Mouse (Mus musculus) embryonic facial prominence, embryonic 10.5 days (tissue): Measurements from ENCODE around the gene Rnf167. TPM values are rescaled to one million over a fixed set of nuclear protein-coding genes. Genes with fewer than 3 reads are reported as not detected.

Source experiments
- DNase-seq: peaks from one replicate; pipeline ENCODE4 v3.0.0-alpha.2; 2017; ENCODE audit warnings: low spot score
- H3K27ac ChIP-seq: fragments of 300-500 bp; sonication (generic); replicated peaks from 2 replicates; pipeline ENCODE4 v1.5.1; 2016; ENCODE audit warnings: mild to moderate bottlenecking
- H3K27me3 ChIP-seq: fragments of 300-500 bp; sonication (generic); replicated peaks from 2 replicates; pipeline ENCODE4 v1.6.1; 2016; ENCODE audit warnings: low read depth, mild to moderate bottlenecking; ENCODE audit not compliant: poor library complexity, severe bottlenecking
- H3K36me3 ChIP-seq: fragments of 300-500 bp; sonication (generic); replicated peaks from 2 replicates; pipeline ENCODE4 v1.6.1; 2016; ENCODE audit warnings: mild to moderate bottlenecking, moderate library complexity
- H3K4me1 ChIP-seq: fragments of 300-500 bp; sonication (generic); 2 replicates; pipeline ENCODE4 v1.6.1; 2016
- H3K4me3 ChIP-seq: fragments of 300-500 bp; sonication (generic); 2 replicates; pipeline ENCODE4 v1.5.1; 2016; ENCODE audit warnings: mild to moderate bottlenecking, moderate library complexity
- H3K9me3 ChIP-seq: fragments of 300-500 bp; sonication (generic); 2 replicates; pipeline ENCODE4 v1.6.1; 2016; ENCODE audit warnings: mild to moderate bottlenecking
- WGBS: fragments of 180-500 bp; shearing (Covaris S2); methylation state at CpG from one replicate; pipeline ENCODE4 v1.1.7; 2016; 5-methylcytosine and 5-hydroxymethylcytosine counted together
- polyA plus RNA-seq: library from polyadenylated mRNA; unstranded; fragments of >200 nt; fragmentation: Nextera tagmentation; extraction: Ambion mirVana; gene quantifications from 2 replicates; pipeline ENCODE4 v1.2.1, GENCODE M21; 2016

The Rnf167 gene
- polyA plus RNA-seq, 1 experiment from 2014 or later, result 91.9 TPM

GRCm38 (mm10) chr11:70658942-70659341, 11.9 kb downstream of the Rnf167 start:
- no peak for DNase-seq
- Histone ChIP-seq H3K27me3 (no peaks in the 10 kb centered on the region), H3K4me1 (peaks cover 53% of the 10 kb centered on the region), H3K9me3 (no peaks in the 10 kb centered on the region), H3K27ac (peak overlapping the region; percentile 99; the same call in 1 of the 2 replicates), H3K4me3 (0 out of 2 replicates have a peak overlapping the region, but pooled peaks have one; percentile 8), H3K36me3 (peaks cover 51% of the 10 kb centered on the region)
- 82% methylated on average over 8 of the region's 8 CpGs for WGBS

- Histone ChIP-seq H3K4me3 (no peak overlapping the region), H3K27ac (no peak overlapping the region), H3K4me1 (peaks cover 45% of the 10 kb centered on the region), H3K27me3 (no peaks in the 10 kb centered on the region), H3K9me3 (no peaks in the 10 kb centered on the region), H3K36me3 (peaks cover 68% of the 10 kb centered on the region)
- no peak for DNase-seq
- 87% methylated on average over 8 of the region's 8 CpGs for WGBS
Measured at GRCm38 (mm10) chr11:70660571-70660970, 13.5 kb downstream of the Rnf167 start.

- Histone ChIP-seq H3K4me1 (peaks cover 31% of the 10 kb centered on the region), H3K4me3 (no peak overlapping the region), H3K27ac (no peak overlapping the region), H3K9me3 (no peaks in the 10 kb centered on the region), H3K27me3 (no peaks in the 10 kb centered on the region), H3K36me3 (peaks cover 86% of the 10 kb centered on the region)
- 93% methylated on average over 8 of the region's 8 CpGs for WGBS
- DNase-seq, result no peak
Measured at GRCm38 (mm10) chr11:70663101-70663500, 16.1 kb downstream of the Rnf167 start.

- Histone ChIP-seq H3K4me1 (peaks cover 25% of the 10 kb centered on the region), H3K27me3 (no peaks in the 10 kb centered on the region), H3K36me3 (peaks cover 83% of the 10 kb centered on the region), H3K9me3 (no peaks in the 10 kb centered on the region), H3K27ac (no peak overlapping the region), H3K4me3 (no peak overlapping the region)
- 86% methylated on average over 6 of the region's 6 CpGs for WGBS
- no peak for DNase-seq
Measured at GRCm38 (mm10) chr11:70663957-70664356, 16.9 kb downstream of the Rnf167 start.

- Histone ChIP-seq H3K27ac (no peak overlapping the region), H3K9me3 (no peaks in the 10 kb centered on the region), H3K4me3 (no peak overlapping the region), H3K36me3 (peaks cover 76% of the 10 kb centered on the region), H3K4me1 (peaks cover 19% of the 10 kb centered on the region), H3K27me3 (no peaks in the 10 kb centered on the region)
- no peak for DNase-seq
- WGBS, result 91% methylated on average over 9 of the region's 9 CpGs
Measured at GRCm38 (mm10) chr11:70664741-70665140, 17.7 kb downstream of the Rnf167 start.

- Histone ChIP-seq H3K4me1 (peaks cover 30% of the 10 kb centered on the region), H3K9me3 (no peaks in the 10 kb centered on the region), H3K4me3 (no peak overlapping the region), H3K27ac (no peak overlapping the region), H3K36me3 (peaks cover 63% of the 10 kb centered on the region), H3K27me3 (no peaks in the 10 kb centered on the region)
- no peak for DNase-seq
- WGBS, result 95% methylated on average over 8 of the region's 8 CpGs
Measured at GRCm38 (mm10) chr11:70666687-70667086, 19.7 kb downstream of the Rnf167 start.

GRCm38 (mm10) chr11:70667271-70668150, 20.5 kb downstream of the Rnf167 start:
- DNase-seq, result no peak
- H3K9me3 ChIP-seq, result no peaks in the 10 kb centered on the region
- peak overlapping the region; percentile 95 for H3K27ac ChIP-seq
- peak overlapping the region; percentile 64 for H3K4me3 ChIP-seq
- no peaks in the 10 kb centered on the region for H3K27me3 ChIP-seq
- H3K4me1 ChIP-seq, result peaks cover 30% of the 10 kb centered on the region
- peaks cover 63% of the 10 kb centered on the region for H3K36me3 ChIP-seq
- 67% methylated on average over 14 of the region's 14 CpGs for WGBS

- H3K27ac ChIP-seq, result peak overlapping the region; percentile 95
- H3K27me3 ChIP-seq, result no peaks in the 10 kb centered on the region
- DNase-seq, result no peak
- H3K36me3 ChIP-seq, result peaks cover 54% of the 10 kb centered on the region
- 1% methylated on average over 15 of the region's 15 CpGs for WGBS
- H3K4me3 ChIP-seq, result peak overlapping the region; percentile 64
- peaks cover 30% of the 10 kb centered on the region for H3K4me1 ChIP-seq
- H3K9me3 ChIP-seq, result no peaks in the 10 kb centered on the region
Measured at GRCm38 (mm10) chr11:70668335-70668770, 21.3 kb downstream of the Rnf167 start.

- under 1% methylated on average over 44 of the region's 44 CpGs for WGBS
- H3K36me3 ChIP-seq, result peaks cover 54% of the 10 kb centered on the region
- peaks cover 30% of the 10 kb centered on the region for H3K4me1 ChIP-seq
- peak; percentile 96 for DNase-seq
- H3K27ac ChIP-seq, result peak within 1 kb of the TSS; percentile 95
- peak within 1 kb of the TSS; percentile 64 for H3K4me3 ChIP-seq
- no peaks in the 10 kb centered on the region for H3K9me3 ChIP-seq
- no peaks in the 10 kb centered on the region for H3K27me3 ChIP-seq
Measured at GRCm38 (mm10) chr11:70668771-70669505, 21.9 kb downstream of the Rnf167 start, which contains the start of gene Spag7. Spag7 (minus strand) TSS chr11:70669416.

- H3K27ac ChIP-seq, result peak overlapping the region; percentile 95
- H3K36me3 ChIP-seq, result peaks cover 54% of the 10 kb centered on the region
- H3K27me3 ChIP-seq, result no peaks in the 10 kb centered on the region
- peaks cover 30% of the 10 kb centered on the region for H3K4me1 ChIP-seq
- WGBS, result under 1% methylated on average over 31 of the region's 31 CpGs
- H3K4me3 ChIP-seq, result peak overlapping the region; percentile 64
- DNase-seq, result peak; percentile 86
- H3K9me3 ChIP-seq, result no peaks in the 10 kb centered on the region
Measured at GRCm38 (mm10) chr11:70669582-70670345, 22.7 kb downstream of the Rnf167 start.

GRCm38 (mm10) chr11:70670483-70670882, 23.4 kb downstream of the Rnf167 start:
- Histone ChIP-seq H3K27me3 (no peaks in the 10 kb centered on the region), H3K27ac (peak overlapping the region; percentile 95), H3K4me3 (peak overlapping the region; percentile 64), H3K9me3 (no peaks in the 10 kb centered on the region), H3K4me1 (peaks cover 30% of the 10 kb centered on the region), H3K36me3 (peaks cover 53% of the 10 kb centered on the region)
- DNase-seq, result peak; percentile 39
- 45% methylated on average over 14 of the region's 14 CpGs for WGBS
